Mouse (Mus musculus): ENCODE measurements around the gene Dusp28. TPM values are rescaled to one million over a fixed set of nuclear protein-coding genes. Genes with fewer than 3 reads are reported as not detected.

Gene Dusp28
- total and polyA plus RNA-seq, 3 experiments: 11.9 to 12.0 TPM; not detected in 1

GRCm38 (mm10) chr1:92943219-92943989 lies 36.6 kb downstream of the Dusp28 start:
- Histone ChIP-seq H3K4me3 (ENCODE audit: control insufficient read depth in 1 of 2, insufficient read depth in 1 of 2, low read depth in 2 of 2, low read length in 2 of 2) (no peak overlapping the region), H3K4me1 (ENCODE audit: control insufficient read depth in 1 of 2, insufficient read depth in 2 of 2, low read length in 2 of 2) (no peaks in the 10 kb centered on the region), H3K9me3 (replicated peaks; ENCODE audit: insufficient read depth, low read length) (no peaks in the 10 kb centered on the region), H3K36me3 (ENCODE audit: control insufficient read depth in 1 of 2, insufficient read depth in 2 of 2, low read length in 2 of 2) (peaks cover 0 to 2% of the 10 kb centered on the region in 2 experiments; a peak in 1 of 4 replicates), H3K79me2 (ENCODE audit: control insufficient read depth, insufficient read depth, low read length, poor library complexity) (no peaks in the 10 kb centered on the region), H3K27me3 (ENCODE audit: control insufficient read depth in 1 of 2, insufficient read depth in 2 of 2, low read length in 2 of 2) (no peaks in the 10 kb centered on the region), H3K27ac (ENCODE audit: control insufficient read depth, low read depth, low read length) (no peak overlapping the region), H3K9ac (ENCODE audit: control insufficient read depth, low read depth, low read length, poor library complexity, severe bottlenecking) (no peak overlapping the region)
- DNase-seq (ENCODE audit: low read depth, low spot score): no peak
- TF ChIP-seq POLR2AphosphoS2 (IDR thresholded peaks at IDR 0.05; ENCODE audit: low read length): no peak
- TF ChIP-seq MEF2A (IDR thresholded peaks at IDR 0.05; ENCODE audit: extremely low read depth, insufficient replicate concordance, low read depth, low read length, poor library complexity, severe bottlenecking): no peak
- TF ChIP-seq KAT2A (conservative IDR thresholded peaks at IDR 0.05; ENCODE audit: low read depth, low read length): no peak
- TF ChIP-seq NELFE (IDR thresholded peaks at IDR 0.05; ENCODE audit: low read depth, low read length): no peak
- no peak for TF ChIP-seq ZKSCAN1 (IDR thresholded peaks at IDR 0.05; ENCODE audit: low read depth, low read length)
- TF ChIP-seq TBP (IDR thresholded peaks at IDR 0.05; ENCODE audit: low read depth, low read length): no peak
- no peak for TF ChIP-seq CTCF (IDR thresholded peaks at IDR 0.05 in 2 of 3, conservative IDR thresholded peaks at IDR 0.05 in 1 of 3; ENCODE audit: control insufficient read depth in 1 of 3, insufficient read depth in 1 of 3, low read depth in 2 of 3, low read length in 3 of 3, poor library complexity in 1 of 3, severe bottlenecking in 1 of 3)
- no peak for TF ChIP-seq EP300 (IDR thresholded peaks at IDR 0.05; ENCODE audit: low read depth in 1 of 2, low read length in 2 of 2)
- TF ChIP-seq RAD21 (IDR thresholded peaks at IDR 0.05; ENCODE audit: low read depth, low read length): no peak
- no peak for TF ChIP-seq ZC3H11A (IDR thresholded peaks at IDR 0.05; ENCODE audit: low read depth, low read length)
- no peak for TF ChIP-seq MYB (IDR thresholded peaks at IDR 0.05; ENCODE audit: low read depth, low read length)
- TF ChIP-seq BHLHE40 (IDR thresholded peaks at IDR 0.05; ENCODE audit: borderline replicate concordance, low read depth, low read length): no peak
- no peak for TF ChIP-seq NRF1 (IDR thresholded peaks at IDR 0.05; ENCODE audit: insufficient read depth, low read depth, low read length, poor library complexity, severe bottlenecking)
- no peak for TF ChIP-seq CHD1 (IDR thresholded peaks at IDR 0.05; ENCODE audit: low read depth, low read length)
- TF ChIP-seq ETS1 (IDR thresholded peaks at IDR 0.05; ENCODE audit: low read depth, low read length): no peak
- no peak for TF ChIP-seq TAL1 (IDR thresholded peaks at IDR 0.05; ENCODE audit: low read length)

- no peaks in the 10 kb centered on the region for H3K9me3 ChIP-seq (replicated peaks; ENCODE audit: insufficient read depth, low read length)
- H3K27ac ChIP-seq (ENCODE audit: control insufficient read depth, low read depth, low read length): no peak overlapping the region
- no peak overlapping the region for H3K9ac ChIP-seq (ENCODE audit: control insufficient read depth, low read depth, low read length, poor library complexity, severe bottlenecking)
- no peak for TF ChIP-seq EP300 (IDR thresholded peaks at IDR 0.05; ENCODE audit: low read depth in 1 of 2, low read length in 2 of 2)
- no peak for TF ChIP-seq ZNF384 (IDR thresholded peaks at IDR 0.05; ENCODE audit: low read depth, low read length)
- TF ChIP-seq MAX (IDR thresholded peaks at IDR 0.05; ENCODE audit: low read length): no peak
- no peak for TF ChIP-seq RCOR1 (IDR thresholded peaks at IDR 0.05; ENCODE audit: low read depth, low read length)
- TF ChIP-seq CHD2 (IDR thresholded peaks at IDR 0.05; ENCODE audit: low read length): no peak
- no peak for TF ChIP-seq SMC3 (IDR thresholded peaks at IDR 0.05; ENCODE audit: low read depth, low read length)
- TF ChIP-seq ZMIZ1 (IDR thresholded peaks at IDR 0.05; ENCODE audit: low read depth, low read length): no peak
- TF ChIP-seq MAFK (IDR thresholded peaks at IDR 0.05; ENCODE audit: borderline replicate concordance, low read depth, low read length): no peak
- no peak for TF ChIP-seq USF2 (IDR thresholded peaks at IDR 0.05; ENCODE audit: borderline replicate concordance in 1 of 2, insufficient read depth in 1 of 2, low read depth in 1 of 2, low read length in 2 of 2)
- no peak for TF ChIP-seq ZKSCAN1 (IDR thresholded peaks at IDR 0.05; ENCODE audit: low read depth, low read length)
- no peak for TF ChIP-seq POLR2AphosphoS2 (IDR thresholded peaks at IDR 0.05; ENCODE audit: low read length)
- no peak for TF ChIP-seq MXI1 (IDR thresholded peaks at IDR 0.05; ENCODE audit: low read depth, low read length)
- no peak for TF ChIP-seq TAL1 (IDR thresholded peaks at IDR 0.05; ENCODE audit: low read length)
- no peaks in the 10 kb centered on the region for H3K36me3 ChIP-seq (ENCODE audit: control insufficient read depth in 1 of 2, insufficient read depth in 2 of 2, low read length in 2 of 2)
- no peak overlapping the region for H3K4me3 ChIP-seq (ENCODE audit: control insufficient read depth in 1 of 2, insufficient read depth in 1 of 2, low read depth in 2 of 2, low read length in 2 of 2)
- H3K4me1 ChIP-seq (ENCODE audit: control insufficient read depth in 1 of 2, insufficient read depth in 2 of 2, low read length in 2 of 2): no peaks in the 10 kb centered on the region
- H3K79me2 ChIP-seq (ENCODE audit: control insufficient read depth, insufficient read depth, low read length, poor library complexity): no peaks in the 10 kb centered on the region
- no peak for DNase-seq (ENCODE audit: low read depth, low spot score)
- H3K27me3 ChIP-seq (ENCODE audit: control insufficient read depth in 1 of 2, insufficient read depth in 2 of 2, low read length in 2 of 2): no peaks in the 10 kb centered on the region
Measured at GRCm38 (mm10) chr1:92947966-92948365, 41.2 kb downstream of the Dusp28 start.

All from MEL (cell line).